Mouse (Mus musculus) common myeloid progenitor, adult 5-6 weeks (primary cell): Measurements from ENCODE around the gene Ror1. TPM values are rescaled to one million over a fixed set of nuclear protein-coding genes. Genes with fewer than 3 reads are reported as not detected.

Experiments used
- ATAC-seq: replicated peaks from 2 replicates; pipeline ENCODE4 v1.8.0; 2016; ENCODE audit warnings: low read depth, mild to moderate bottlenecking, moderate TSS enrichment, inconsistent platforms; ENCODE audit not compliant: poor library complexity, severe bottlenecking
- total RNA-seq: library from RNA; stranded (forward); fragments of 200-1000, 187-1606 nt; gene quantifications from 2 replicates; pipeline ENCODE4 v1.2.3, GENCODE M21; 2017

The Ror1 gene
- total RNA-seq, 1 experiment from 2014 or later, result under 0.01 TPM

DNA sequence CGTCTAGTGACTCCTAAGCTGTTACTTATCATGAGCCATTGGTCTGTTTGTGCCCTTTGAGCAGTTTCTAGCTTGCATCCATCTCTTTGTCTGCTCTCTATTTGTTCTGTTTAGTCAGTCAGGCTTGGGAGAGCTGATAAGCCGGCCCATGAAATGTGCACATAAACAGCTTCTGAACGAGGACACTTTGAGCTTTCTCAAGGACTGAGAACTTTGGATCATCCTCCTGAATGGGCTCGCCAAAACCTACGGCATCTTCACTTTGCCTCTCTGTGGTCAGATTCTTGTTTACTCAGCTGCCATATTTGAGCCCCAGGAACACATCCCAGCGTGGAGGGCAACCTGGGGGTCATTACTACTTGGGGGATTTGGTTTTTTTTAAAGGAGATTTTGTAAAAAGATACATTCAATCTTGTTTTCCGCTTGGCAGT is 190.5 kb downstream of the Ror1 start:
- no peak for ATAC-seq

DNA sequence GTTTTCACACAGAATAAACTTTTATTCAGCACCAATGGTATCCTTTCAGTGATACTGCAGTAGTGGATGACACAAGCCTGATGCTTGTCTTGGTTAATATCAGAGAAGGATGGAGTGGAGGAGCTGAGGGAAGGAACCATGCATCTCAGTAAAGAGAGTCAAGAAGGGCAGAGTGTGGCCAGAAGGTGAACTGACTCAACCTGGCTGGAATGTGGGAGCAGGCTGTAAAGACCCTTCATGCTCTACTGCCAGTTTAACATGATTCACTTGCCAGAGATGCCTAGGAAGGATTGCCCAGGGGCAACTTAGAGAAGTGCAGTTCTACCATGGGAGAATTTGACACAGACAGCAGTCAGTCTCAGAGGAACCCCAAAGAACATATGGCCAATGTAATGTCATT is 191.2 kb downstream of the Ror1 start:
- no peak for ATAC-seq

DNA sequence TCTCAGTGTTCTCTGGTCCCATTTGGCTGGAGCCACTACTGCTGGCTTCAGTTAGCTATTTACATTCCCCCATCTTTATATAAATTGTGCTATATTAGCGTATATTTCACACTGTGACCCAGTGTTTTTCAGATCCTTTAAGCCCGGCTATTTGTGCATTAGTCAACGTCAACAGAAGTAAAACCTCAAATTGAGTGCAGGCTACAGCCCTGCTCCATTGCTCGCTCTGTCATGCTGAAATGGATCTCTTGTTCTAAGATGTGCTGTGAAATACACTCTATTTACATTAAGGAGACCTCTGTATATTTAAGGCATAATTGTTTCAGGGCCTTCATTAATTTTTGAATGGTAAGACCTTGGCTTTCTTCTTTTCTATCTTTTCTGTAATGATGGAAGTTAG is 192.2 kb downstream of the Ror1 start:
- no peak for ATAC-seq

DNA sequence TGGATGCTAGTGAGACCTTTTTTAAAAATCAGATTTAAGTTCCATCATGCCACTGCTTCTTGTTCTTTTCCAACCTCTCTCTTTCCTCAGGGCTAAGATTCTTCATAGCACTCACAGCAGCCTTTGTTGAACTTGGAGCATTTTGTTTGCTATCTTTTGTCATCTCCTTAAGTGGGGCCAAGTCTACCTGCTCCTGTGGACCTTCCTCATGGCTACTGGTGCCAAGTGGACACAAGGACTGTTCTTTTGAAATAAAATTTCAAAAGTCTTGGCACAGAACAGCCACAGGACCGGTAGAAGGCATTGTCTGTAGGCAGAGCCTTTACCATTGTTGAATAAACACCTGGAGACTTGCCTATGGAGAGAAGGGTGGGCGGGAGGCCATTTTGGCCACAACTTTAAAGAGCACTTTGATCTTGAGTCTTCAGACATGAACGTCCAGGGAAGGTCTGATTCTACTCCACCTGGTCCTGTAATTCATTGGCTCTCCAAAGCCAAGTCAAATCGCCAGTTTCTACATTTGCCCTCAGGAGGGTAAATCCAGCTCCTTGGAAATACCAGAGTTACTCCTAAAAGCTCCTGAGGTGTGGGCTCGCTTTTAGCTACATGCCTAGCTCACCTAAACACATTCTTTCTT is 195.5 kb downstream of the Ror1 start:
- ATAC-seq, result no peak

DNA sequence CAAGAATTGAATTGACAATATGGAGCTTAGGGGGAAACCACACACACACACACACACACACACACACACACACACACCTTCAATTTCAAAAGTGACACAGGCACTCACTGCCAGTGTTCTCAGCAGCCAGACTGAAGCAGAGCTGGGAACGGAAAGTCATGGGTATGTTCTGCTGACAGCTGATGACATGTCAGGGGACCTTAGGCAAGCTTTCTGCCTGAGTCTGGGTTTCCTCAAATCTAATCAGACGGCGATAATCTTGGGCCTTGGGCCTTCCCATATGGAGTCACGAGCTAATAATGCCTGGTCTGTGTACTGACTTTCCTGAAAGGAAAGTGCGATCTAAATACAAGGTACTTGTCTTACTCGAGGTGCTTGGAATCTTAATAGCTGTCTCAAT is 202.1 kb downstream of the Ror1 start:
- no peak for ATAC-seq

DNA sequence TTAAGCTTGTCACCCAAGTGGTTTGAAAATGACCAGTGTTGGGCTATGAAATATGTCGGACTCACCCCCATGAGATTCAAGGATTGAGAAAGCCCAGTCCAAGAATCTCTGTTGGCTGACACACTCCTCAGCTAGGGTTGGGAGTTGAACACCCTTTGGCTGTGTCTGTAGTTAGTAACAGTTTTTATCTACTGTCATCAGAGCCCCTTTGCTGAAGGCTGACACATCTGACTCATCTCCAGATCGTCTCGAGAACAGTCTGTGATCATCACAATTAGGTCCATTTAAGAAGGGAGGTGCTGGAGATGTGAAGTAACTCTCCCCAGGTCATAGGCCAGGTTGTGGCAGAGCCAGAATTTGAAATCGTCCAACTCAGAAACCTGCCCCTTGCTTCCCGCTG is 203.0 kb downstream of the Ror1 start:
- ATAC-seq, result no peak

DNA sequence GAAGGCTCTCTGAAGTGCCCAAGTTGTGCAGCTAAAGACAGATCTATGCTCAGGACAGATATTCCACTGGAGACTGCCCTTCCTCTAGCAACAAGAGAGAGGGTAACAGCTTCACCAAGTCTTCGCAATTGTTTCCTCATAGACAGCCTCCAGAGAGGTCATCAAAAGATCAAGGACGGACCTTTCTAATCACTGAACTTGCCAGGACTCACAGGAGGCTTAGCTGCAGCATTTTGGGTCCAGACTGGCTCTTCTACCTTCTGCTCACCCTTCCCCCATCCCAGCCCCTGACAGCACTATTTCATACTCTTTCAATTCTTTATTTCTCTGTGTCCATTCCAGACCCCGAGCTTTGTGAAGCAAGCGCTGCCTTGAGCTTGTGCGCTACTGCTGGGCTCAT is 204.6 kb downstream of the Ror1 start:
- ATAC-seq, result no peak

DNA sequence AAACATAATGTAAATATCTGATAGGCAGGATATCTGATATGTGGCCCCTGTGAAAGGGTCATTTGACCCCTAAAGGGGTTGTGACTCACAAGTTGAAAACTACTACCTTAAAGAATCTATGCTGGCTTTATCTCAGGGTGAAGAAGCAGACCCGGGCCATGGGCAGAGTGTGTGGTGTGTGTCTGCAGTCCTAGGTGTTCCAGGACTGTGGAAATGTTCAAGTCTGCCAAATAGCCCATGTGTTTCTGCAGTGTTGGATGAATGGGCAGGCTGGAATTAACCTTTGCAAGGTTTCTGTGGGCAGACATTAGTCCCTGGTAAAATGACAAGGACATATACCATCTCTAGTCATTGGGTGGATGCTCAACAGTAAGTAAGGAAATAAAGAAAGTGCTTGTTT is 205.8 kb downstream of the Ror1 start:
- no peak for ATAC-seq

DNA sequence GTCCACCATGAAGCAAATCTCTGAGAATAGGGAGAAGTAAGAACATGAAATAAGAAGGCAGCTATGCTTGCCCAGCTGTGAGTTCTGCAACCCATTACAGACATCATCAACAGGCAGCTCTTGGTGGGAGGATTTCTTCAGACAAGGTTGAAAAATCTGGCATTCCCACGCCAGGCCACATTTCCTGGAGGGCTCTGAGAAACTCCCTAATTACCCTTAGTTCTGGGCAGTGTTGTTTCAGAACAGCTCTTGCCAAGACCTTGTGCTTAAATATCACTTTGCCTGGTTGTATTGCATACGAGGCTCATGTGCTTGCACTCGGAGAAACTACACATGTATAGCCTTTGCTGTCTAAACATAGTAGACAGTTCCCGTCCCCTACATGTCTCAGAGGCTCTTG is 211.8 kb downstream of the Ror1 start:
- no peak for ATAC-seq

DNA sequence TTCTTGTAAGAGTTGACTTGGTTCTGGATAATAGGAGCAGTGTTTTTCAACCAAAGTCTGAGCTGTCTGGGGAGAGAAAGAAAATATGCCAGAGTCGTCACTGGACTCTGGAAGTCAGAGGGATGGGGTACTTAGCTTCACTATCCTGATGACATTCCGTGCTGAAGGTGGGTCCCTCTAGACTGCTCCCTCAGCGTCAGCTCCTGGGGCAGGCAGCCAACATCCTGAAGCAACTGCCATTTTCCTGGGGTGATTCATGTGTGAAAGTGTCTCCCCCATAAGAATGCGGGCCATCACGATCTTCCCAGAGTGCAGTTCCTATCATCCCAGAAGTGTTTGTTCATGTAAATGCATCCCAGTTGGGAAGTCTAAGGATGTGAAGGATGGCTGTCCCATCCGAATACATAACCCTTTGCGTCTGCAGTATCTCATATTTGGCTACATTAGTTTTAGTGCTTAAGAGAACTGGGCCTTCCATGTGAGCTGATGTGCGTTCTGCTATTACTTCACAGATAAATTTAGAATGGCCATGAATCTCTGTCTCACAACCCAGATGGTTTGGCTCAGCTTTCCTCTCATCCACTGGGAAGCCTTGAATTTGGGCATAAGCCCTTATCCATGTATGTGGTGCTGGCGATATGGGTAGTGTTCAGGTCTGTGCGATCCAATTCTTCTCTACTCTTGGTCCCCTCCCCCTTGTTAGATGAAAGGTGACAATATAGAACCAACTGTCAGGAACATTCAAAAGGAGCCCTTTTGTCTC is 216.4 kb downstream of the Ror1 start:
- no peak for ATAC-seq

DNA sequence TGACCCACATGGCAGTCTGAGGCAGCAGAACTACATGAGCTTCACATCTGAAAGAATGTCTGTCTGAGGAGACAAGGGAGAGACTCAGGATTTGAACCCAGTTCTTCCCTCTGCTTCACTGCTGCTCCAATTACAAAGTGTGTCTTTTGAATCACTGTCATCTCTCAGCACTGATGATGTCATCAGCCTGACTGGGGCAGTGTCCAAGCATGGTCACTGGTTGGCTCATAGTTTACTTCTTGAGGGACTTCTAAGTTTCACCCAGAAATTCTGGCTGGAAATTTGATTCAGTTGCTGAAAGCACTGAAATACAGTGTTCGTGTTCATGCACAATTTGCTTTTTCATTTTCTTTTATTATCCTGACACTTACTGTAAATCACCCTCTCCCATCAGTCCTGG is 219.5 kb downstream of the Ror1 start:
- no peak for ATAC-seq

DNA sequence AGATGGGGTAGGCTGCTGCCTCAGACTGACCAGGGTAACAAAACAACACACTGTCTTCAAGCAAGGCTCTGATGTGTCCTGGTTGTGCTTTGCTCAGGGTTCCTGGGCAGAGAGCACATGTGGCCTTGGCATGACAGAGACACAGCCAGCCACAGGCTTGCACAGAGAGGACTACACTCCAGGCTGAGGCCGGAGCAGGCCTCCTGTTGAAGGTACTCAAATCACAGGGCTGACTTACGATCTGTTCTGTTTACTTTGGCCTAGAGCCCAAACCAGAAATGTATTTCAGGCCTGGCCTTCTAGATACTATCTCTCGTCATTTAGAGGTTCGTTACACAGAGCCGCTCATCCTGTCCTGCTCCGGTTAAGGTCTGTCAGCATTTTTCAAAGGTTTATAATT is 226.2 kb downstream of the Ror1 start:
- no peak for ATAC-seq

DNA sequence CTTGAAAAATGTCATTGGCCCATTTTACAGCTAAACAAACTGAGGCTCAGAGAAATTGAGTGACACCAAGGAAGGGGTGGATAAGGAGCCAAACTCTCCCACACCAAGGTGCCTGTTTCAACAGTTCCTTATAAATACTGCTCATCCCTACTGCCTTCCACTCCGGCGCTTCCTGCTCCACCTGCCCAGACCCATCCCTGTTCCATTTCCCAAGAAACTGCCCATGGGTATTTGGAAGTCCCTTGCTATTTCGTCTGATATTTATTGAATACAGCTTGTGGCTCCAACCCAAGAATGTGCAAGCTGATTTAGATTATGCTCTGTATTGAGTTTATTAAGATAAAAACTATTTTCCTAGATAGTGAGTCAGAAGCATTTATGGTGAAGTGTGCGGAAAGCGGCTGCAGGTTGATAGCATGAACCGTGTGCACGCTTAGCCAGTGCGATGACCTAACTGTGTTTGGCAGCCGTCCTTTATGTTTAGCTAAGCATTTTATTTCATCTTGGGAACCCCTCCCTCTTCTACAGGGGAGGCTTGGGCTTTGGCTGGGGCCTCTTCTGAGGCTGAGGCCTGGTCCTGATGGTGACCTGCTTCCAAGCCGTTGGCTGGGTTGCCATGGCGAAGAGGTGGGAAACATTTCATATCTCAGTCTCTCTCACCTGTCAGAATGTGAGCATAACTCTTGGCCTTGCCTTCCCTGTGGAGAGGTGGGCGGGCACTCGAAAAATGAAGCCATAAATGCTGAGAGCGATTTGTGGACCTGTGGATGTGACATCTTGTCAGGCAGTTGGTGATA is 229.3 kb downstream of the Ror1 start:
- no peak for ATAC-seq

DNA sequence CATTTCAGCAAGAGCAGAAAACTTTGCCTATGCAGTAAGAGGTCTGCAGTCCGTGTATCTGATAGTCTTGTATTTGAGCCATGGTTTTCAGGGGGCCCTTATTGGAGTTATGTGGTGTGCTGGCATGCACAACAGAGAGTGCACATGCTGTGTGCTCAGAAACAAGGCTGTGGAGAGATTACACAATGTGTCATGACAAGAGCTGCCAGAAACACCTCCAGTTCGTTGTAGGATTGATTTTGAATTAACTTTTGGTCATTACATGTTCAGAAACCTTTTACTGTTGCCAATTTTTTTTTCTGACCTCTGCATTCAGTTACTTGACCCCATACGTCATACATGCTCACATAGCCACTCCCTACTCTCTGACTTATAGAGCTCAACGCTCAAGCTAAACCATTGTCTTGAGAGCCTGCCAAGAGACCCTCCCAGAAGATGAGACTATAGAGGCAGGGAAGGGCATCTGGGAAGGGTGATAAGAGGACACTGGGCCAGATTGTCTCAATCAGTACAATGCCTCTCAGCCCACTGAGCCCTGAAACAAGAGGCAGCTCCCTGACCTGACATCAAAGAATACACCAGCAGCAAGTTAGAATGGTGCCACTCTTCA is 232.9 kb downstream of the Ror1 start:
- ATAC-seq, result no peak

DNA sequence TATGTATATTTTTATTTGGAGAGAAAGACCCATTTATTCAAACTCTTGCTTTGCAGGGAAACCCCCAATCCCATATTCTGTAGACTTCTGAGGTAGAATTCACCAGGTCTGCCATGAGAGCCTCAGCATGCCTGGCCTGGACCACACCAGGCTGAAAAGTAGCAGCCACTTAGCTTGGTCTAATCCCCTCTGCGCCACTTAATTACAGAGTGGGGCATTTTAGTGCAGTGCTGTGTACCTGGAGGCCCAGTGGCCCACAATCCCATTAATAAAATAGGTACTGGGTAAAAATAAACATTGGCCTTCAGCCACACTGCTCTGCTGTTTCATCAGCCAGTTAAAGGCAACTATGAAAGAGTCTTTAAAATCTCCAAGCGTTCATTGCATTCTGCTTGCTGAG is 239.6 kb downstream of the Ror1 start:
- ATAC-seq, result no peak

DNA sequence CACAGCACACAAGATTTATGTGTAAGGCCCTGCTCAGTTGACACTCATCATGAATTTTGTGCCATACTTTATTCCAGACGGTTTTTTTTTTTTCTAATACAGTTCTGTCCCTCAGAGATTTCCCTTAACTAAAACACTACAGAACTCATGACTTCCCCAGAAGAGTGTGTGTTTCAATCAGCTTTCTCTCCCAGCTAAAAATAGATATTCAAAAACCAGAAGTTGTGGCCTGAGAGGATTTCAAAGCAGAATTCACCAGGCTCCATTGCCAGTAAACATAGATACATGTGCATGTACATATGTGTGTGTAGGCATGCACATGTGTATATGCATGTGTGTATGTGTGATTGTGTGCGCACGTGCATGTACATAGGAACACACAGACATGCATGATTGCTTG is 252.2 kb downstream of the Ror1 start:
- peak; percentile 73; the same call in 1 of the 2 replicates for ATAC-seq

DNA sequence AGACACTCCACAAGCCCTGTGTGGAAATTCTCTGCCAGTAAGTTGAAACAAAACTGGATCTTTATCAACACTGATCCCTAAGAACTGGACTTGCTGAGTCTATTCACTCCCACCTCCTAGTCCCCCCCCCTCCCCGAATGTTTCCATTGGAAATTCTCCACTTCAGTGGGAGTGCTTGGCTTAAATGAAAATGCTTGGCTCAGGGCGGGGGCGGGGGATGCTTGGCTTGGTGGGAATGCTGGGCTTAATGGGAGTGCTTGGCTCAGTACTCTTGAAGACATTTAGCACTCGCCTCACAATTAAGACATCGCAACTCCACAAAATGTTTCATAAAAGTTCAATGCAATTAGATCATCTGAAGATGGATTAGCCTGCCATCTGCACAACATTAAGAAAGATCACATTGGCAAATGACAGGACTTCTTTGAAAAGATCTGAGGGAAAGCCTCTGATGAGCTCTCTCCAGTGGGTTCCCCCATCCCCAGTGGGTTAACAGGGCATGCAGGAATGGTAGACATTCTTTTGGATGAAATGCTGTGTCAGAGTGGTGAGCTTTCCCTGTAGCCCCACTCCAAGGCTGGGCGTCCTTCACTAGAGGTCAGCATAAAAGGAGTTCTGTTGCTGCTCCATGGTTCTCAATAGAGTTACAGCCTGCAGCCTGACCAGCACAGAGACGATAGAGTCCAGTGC is 254.7 kb downstream of the Ror1 start:
- no peak for ATAC-seq

DNA sequence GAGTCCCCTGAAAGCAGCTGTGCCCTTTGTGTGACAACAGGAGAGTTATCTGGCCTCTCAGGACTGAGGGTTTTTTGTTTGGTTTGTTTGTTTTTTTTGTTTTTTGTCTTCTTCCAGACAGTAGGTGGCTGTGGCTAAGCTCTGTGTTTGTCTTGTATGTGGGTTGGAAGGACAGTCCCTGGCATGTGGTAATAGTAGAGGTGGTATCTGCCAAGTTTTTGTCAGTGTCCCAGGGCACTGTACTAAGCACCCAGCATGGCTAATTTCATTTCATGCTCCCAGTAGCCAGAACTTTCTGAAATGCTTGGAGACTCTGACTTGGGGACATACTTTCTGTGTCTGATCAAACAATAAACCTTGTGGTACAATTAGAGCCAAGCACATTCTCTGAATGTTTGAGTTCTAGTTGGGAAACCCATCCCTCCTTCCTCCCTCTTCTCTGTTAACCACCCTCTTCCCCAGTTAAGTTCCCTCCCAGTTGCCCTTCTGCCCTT is 256.3 kb downstream of the Ror1 start:
- ATAC-seq, result no peak

DNA sequence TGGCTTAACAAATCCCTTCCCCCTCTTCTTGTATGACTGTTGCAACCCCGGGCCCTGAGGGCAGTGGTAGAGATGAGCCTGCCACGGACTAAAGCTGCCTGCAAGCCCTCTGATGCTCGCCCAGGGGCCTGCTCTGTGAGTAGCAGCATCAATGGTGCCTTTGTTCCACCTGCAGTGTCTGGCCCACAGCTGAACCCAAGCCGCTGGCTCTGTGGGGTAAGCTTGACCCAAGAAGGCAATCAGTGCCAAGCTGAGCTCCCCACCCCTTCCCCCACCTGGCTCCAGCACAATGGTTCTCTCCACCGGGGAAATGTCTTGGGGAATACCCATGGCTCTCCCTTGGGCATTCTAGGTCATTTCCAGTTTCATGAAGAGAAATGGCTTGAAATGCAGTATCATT is 260.0 kb downstream of the Ror1 start:
- no peak for ATAC-seq
